Mouse (Mus musculus) myocyte (in vitro differentiated cells): ENCODE results near the gene Tuba4a. TPM values are rescaled to one million over a fixed set of nuclear protein-coding genes. Genes with fewer than 3 reads are reported as not detected.

Experiments used
- H3K27me3 ChIP-seq: one replicate; pipeline ENCODE4 v1.6.1; 2011; ENCODE audit not compliant: control insufficient read depth, insufficient read depth, insufficient read length
- H3K36me3 ChIP-seq: one replicate; pipeline ENCODE4 v1.6.1; 2011; ENCODE audit not compliant: control insufficient read depth, insufficient read depth
- H3K4me2 ChIP-seq: one replicate; pipeline ENCODE4 v1.6.1; 2011; ENCODE audit warnings: low read depth, control low read depth
- H3K4me3 ChIP-seq: one replicate; pipeline ENCODE4 v1.5.1; 2011; ENCODE audit warnings: mild to moderate bottlenecking, control low read depth, moderate library complexity
- H3K79me2 ChIP-seq: one replicate; pipeline ENCODE4 v1.6.1; 2011; ENCODE audit not compliant: control insufficient read depth, insufficient read depth
- H3ac ChIP-seq: one replicate; pipeline ENCODE4 v1.6.1; 2011; ENCODE audit not compliant: control insufficient read depth, insufficient read length
- CEBPB ChIP-seq: IDR thresholded peaks from 2 replicates; pipeline ENCODE4 v1.6.1; 2011; ENCODE audit warnings: mild to moderate bottlenecking, moderate library complexity; ENCODE audit not compliant: poor library complexity, insufficient read depth, severe bottlenecking
- E2F4 ChIP-seq: IDR thresholded peaks from one replicate; pipeline ENCODE4 v1.6.1; 2011; ENCODE audit warnings: mild to moderate bottlenecking, control low read depth, moderate library complexity; ENCODE audit not compliant: insufficient read depth
- MAX ChIP-seq: IDR thresholded peaks from one replicate; pipeline ENCODE4 v1.6.1; 2011; ENCODE audit warnings: low read depth, mild to moderate bottlenecking, control low read depth
- MYOD1 ChIP-seq, 3 experiments: IDR thresholded peaks; one replicate each; pipeline ENCODE4 v1.6.1; 2011; ENCODE audit warnings: control low read depth in 2 of 3, low read depth in 2 of 3, mild to moderate bottlenecking in 2 of 3, moderate library complexity in 1 of 3; ENCODE audit not compliant: insufficient read length in 2 of 3, control insufficient read depth in 1 of 3
- MYOG ChIP-seq, 3 experiments: IDR thresholded peaks; one replicate each; pipeline ENCODE4 v1.6.1; 2011; ENCODE audit warnings: control low read depth in 2 of 3, low read depth in 2 of 3, mild to moderate bottlenecking in 2 of 3; ENCODE audit not compliant: insufficient read length in 2 of 3, control insufficient read depth in 1 of 3, insufficient read depth in 1 of 3
- POLR2A ChIP-seq: IDR thresholded peaks from one replicate; pipeline ENCODE4 v1.6.1; 2011; ENCODE audit warnings: low read depth, mild to moderate bottlenecking, control low read depth, moderate library complexity; ENCODE audit not compliant: insufficient read length
- POLR2AphosphoS2 ChIP-seq: IDR thresholded peaks from one replicate; pipeline ENCODE4 v1.6.1; 2011; ENCODE audit warnings: low read depth, control low read depth; ENCODE audit not compliant: insufficient read length
- REST ChIP-seq: IDR thresholded peaks from one replicate; pipeline ENCODE4 v1.6.1; 2011; ENCODE audit warnings: mild to moderate bottlenecking, control low read depth, moderate library complexity; ENCODE audit not compliant: insufficient read depth, insufficient read length
- SRF ChIP-seq: IDR thresholded peaks from one replicate; pipeline ENCODE4 v1.6.1; 2011; ENCODE audit warnings: low read depth; ENCODE audit not compliant: control insufficient read depth, insufficient read length
- TCF12 ChIP-seq: IDR thresholded peaks from one replicate; pipeline ENCODE4 v1.6.1; 2011; ENCODE audit warnings: mild to moderate bottlenecking, control low read depth; ENCODE audit not compliant: poor library complexity, insufficient read depth, severe bottlenecking
- TCF3 ChIP-seq: IDR thresholded peaks from one replicate; pipeline ENCODE4 v1.6.1; 2011; ENCODE audit warnings: low read depth, control low read depth; ENCODE audit not compliant: insufficient read length
- USF1 ChIP-seq: IDR thresholded peaks from one replicate; pipeline ENCODE4 v1.6.1; 2011; ENCODE audit warnings: low read depth, mild to moderate bottlenecking, control low read depth, moderate library complexity
- polyA plus RNA-seq: library from polyadenylated mRNA; unstranded; fragments of >200 nt; fragmentation: generic; extraction: Trizol; gene quantifications from one replicate; pipeline ENCODE4 v1.2.1, GENCODE M21; 2012; ENCODE audit warnings: missing spikeins

The Tuba4a gene
- polyA plus RNA-seq, 1 experiment, result 210 TPM

DNA sequence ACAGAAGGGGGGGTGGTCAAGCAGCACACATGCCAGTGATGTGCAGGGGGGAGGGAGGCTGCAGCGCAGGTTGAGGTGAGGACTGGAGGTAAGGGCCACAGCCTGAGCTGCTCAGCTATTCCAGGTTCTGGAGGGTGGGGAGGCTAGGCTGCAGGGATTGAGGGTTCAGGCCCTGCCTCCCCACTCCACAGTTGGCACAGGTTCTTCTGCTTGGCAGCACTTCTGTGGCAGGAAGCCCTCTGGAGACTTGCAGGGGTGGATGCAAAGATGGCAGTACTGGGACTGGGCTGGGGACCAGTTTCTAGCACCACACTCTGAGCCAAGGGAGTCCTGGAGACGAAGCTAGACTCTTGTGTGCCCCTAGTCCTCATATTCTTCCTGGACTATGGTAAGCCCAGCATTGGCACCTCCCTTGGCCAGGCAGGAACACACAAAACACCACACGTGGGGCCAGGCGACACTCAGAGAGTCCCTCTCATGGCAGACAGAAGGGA lies 38.2 kb downstream of the Tuba4a start:
- TF ChIP-seq REST (no peak), USF1 (no peak), TCF12 (no peak), POLR2AphosphoS2 (no peak), POLR2A (no peak), CEBPB (no peak), MYOG (IDR thresholded peaks at IDR 0.05; ENCODE audit: control insufficient read depth in 1 of 3, insufficient read depth in 1 of 3, insufficient read length in 2 of 3, low read depth in 2 of 3) (no peak), SRF (no peak), MAX (no peak), MYOD1 (IDR thresholded peaks at IDR 0.05; ENCODE audit: control insufficient read depth in 1 of 3, insufficient read length in 2 of 3, low read depth in 2 of 3) (no peak), E2F4 (no peak), TCF3 (no peak)
- H3K79me2 ChIP-seq, result no peaks in the 10 kb centered on the region
- no peak overlapping the region for H3ac ChIP-seq
- no peak overlapping the region for H3K4me3 ChIP-seq
- H3K27me3 ChIP-seq, result no peaks in the 10 kb centered on the region
- H3K36me3 ChIP-seq, result peaks cover 4% of the 10 kb centered on the region
- no peak overlapping the region for H3K4me2 ChIP-seq

DNA sequence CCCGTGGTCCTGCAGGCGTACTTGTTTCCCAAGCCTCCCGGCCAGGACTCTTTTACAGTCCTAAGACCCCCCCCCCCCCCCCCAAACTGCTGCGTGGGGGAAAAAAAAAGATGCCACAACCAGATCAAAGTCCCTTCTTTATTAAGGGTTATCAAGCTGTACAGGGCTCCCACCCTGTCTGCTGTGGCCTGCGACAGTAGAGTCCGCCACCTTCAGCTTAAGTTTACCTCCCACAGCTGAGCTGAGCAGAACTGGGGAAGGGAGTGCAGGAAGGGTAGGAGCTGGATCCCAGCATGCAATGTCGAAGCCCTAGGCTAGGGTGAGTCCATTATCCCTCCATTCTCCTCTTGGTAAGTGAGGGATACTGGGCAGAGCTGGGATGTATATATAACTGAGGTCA lies 38.9 kb downstream of the Tuba4a start:
- peak overlapping the region; percentile 42 for H3K4me3 ChIP-seq
- H3K36me3 ChIP-seq, result peaks cover 4% of the 10 kb centered on the region
- H3K27me3 ChIP-seq, result no peaks in the 10 kb centered on the region
- TF ChIP-seq MAX, result no peak
- no peak for TF ChIP-seq USF1
- TF ChIP-seq TCF12, result no peak
- TF ChIP-seq CEBPB, result no peak
- H3K4me2 ChIP-seq, result peak overlapping the region; percentile 80
- no peaks in the 10 kb centered on the region for H3K79me2 ChIP-seq
- H3ac ChIP-seq, result peak overlapping the region; percentile 45

DNA sequence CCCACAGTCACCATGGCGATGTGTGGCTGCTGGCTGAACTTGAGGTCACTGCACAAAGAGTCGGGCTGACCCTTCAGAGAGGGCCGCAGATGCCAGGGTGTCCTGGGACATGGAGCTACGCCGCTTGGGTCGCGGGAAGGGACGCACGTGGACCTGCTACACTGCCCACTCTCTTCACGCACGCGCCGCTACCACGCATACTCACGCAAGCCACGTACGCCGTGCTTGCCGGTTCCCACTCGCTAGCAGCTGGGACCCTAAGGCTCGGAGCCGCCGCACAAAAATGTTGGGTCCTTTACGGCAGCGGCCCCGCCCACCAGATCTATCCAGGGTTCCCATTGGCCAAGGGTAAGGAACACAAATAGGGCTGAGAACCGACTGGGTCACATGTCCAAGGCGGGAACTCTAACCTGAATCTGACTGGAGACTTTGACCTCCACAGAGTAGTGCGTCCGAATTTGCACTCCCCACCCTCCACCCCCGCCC lies 39.5 kb downstream of the Tuba4a start, which contains the start of gene Abcb6:
Gene Abcb6, minus strand, starts transcription at position 288 of the 486 bp plus-strand sequence.
- Histone ChIP-seq H3K4me2 (peak within 1 kb of the TSS; percentile 80), H3K27me3 (no peaks in the 10 kb centered on the region), H3K36me3 (peaks cover 4% of the 10 kb centered on the region), H3ac (peak within 1 kb of the TSS; percentile 45), H3K79me2 (no peaks in the 10 kb centered on the region), H3K4me3 (peak within 1 kb of the TSS; percentile 42)
- TF ChIP-seq POLR2A (peak; percentile 99), POLR2AphosphoS2 (peak; percentile 97), MYOG (IDR thresholded peaks at IDR 0.05; ENCODE audit: control insufficient read depth in 1 of 3, insufficient read depth in 1 of 3, insufficient read length in 2 of 3, low read depth in 2 of 3) (peak in 2 of 3 experiments; percentile 36 to 52), USF1 (peak; percentile 93), E2F4 (peak; percentile 90), MYOD1 (IDR thresholded peaks at IDR 0.05; ENCODE audit: control insufficient read depth in 1 of 3, insufficient read length in 2 of 3, low read depth in 2 of 3) (peak in 2 of 3 experiments; percentile 36 to 60), REST (peak; percentile 51), SRF (no peak), MAX (no peak)

DNA sequence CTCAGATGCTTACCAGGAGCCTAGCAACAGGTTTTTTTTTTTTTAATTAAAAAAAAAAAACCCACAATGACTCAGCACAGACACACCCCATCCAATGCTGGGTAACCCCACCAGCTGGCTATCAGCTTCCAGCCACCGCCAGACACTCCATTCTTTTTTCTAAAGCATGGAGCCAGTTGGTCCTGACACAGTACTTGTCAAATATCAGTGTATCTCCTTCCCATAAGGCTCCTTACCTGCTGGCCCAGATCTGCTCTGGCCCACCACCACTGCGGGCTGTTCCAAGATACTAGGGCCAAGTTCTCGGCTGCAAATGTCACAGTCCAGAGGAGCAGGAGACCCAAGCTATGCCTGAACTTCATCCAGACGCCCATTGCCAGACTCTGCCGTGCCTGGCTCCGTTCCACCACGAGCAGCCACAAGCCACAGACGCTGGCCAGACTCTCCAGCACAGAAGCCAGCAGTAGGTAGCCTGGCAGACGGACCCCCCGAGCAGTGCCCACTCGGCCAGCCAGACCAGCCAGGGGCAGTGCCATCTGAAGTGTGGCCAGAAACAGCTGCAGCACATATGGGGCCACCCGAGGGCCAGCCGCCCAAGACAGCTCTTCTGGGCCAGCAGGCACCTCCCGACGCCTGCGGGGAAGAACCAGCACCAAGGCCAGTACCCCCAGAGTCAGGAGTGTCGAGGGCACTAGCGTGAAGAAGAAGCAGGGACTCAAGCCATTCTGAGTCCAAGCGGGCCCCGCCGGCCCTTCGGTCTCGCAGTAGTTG lies 40.1 kb downstream of the Tuba4a start:
- Histone ChIP-seq H3K27me3 (no peaks in the 10 kb centered on the region), H3ac (peak overlapping the region; percentile 45), H3K4me2 (peak overlapping the region; percentile 80), H3K36me3 (peaks cover 4% of the 10 kb centered on the region), H3K79me2 (no peaks in the 10 kb centered on the region), H3K4me3 (peak overlapping the region; percentile 42)
- TF ChIP-seq MYOG (IDR thresholded peaks at IDR 0.05; ENCODE audit: control insufficient read depth in 1 of 3, insufficient read depth in 1 of 3, insufficient read length in 2 of 3, low read depth in 2 of 3) (peak in 2 of 3 experiments; percentile 88 to 90), TCF3 (peak; percentile 42), MYOD1 (IDR thresholded peaks at IDR 0.05; ENCODE audit: control insufficient read depth in 1 of 3, insufficient read length in 2 of 3, low read depth in 2 of 3) (peak in 2 of 3 experiments; percentile 78 to 82), POLR2AphosphoS2 (no peak), USF1 (no peak), SRF (no peak), REST (peak; percentile 63), MAX (no peak)
